Mouse (Mus musculus) c-Kit-negative CD71-positive TER-119-positive erythroid progenitor cells, embryonic 14.5 days (primary cell): ENCODE measurements around the gene Chd5.

ENCODE experiments used
- DNase-seq: peaks from one replicate; pipeline ENCODE4 v3.0.0-alpha.2; 2013; ENCODE audit warnings: low read depth, low spot score

Gene Chd5

DNA sequence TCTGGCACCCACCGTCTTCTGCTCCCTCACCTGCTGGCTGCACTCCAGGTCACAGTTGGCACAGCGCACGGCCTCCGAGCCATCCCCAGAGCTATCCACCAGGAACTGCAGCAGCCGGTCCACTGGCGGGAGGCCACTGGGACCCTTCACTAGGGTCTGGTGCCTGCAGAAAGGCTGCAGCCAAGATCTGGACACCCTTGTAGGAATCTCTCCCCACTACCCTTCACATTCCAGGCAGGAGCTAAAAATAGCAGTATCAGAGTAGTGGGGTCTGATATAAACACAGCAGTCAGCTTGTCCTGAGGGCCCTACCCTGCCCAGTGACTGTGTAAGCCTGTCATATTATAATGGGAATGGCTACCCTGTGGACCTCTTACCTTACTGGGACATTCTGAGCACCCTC is 20.8 kb upstream of the Chd5 start:
- no peak for DNase-seq

DNA sequence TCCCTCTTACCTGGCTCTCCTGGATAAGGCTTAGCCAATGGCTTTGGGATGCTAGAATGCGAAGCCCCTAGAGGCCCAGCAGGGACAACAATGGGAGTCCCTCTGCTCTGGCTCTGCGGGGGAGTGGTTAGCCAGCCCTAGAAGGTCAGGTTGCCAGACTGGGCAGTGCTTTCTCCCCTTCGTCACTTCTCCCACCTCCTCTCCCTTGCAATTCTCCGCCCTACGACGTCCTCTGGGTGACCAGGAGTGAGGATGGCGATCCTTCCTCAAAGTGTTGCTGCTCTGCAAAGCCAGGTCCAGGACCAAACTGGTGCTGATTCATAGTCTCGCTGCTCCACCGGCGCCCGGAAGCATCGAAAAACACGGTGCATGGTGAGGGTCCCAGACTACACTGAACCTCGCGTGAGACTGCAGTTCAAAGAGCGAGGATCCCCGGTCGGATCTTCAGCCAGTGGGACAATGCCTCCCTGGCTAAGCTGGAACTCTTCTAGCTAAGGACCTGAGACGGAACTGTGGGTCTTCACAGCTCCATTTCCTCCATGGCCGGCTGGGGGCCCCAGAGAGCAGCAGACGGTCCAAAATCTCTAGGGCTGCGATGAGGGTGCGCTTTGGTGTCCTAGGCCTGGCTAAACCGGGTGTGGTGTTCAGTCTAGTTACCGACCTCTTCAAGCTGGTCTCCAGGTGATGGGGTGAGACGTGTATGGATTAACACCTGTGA is 19.8 kb upstream of the Chd5 start, which contains the start of gene Rnf207:
TSS of gene Rnf207 (minus strand) at position 477 of the 718 bp plus-strand sequence.
- DNase-seq: no peak

DNA sequence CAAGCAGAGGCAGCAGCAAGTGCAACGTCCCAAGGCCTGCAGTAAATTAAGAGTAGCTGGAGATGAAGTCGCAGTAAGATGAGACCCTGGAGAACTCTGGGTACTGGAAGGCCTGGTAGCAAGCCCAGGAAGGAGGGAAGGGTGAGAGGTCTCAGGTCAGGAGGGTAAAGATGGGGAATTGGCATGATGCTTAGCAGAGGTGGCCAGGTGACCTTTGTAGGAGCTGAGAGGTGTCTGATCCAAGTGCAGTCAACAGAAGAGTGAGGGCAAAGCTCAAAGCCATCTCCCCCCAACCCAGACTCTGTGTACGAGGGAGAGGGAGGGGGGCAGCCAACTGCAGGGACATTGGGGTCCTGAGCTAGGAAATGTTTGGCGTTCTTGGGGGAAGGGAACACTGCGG is 17.0 kb upstream of the Chd5 start:
- DNase-seq: no peak

DNA sequence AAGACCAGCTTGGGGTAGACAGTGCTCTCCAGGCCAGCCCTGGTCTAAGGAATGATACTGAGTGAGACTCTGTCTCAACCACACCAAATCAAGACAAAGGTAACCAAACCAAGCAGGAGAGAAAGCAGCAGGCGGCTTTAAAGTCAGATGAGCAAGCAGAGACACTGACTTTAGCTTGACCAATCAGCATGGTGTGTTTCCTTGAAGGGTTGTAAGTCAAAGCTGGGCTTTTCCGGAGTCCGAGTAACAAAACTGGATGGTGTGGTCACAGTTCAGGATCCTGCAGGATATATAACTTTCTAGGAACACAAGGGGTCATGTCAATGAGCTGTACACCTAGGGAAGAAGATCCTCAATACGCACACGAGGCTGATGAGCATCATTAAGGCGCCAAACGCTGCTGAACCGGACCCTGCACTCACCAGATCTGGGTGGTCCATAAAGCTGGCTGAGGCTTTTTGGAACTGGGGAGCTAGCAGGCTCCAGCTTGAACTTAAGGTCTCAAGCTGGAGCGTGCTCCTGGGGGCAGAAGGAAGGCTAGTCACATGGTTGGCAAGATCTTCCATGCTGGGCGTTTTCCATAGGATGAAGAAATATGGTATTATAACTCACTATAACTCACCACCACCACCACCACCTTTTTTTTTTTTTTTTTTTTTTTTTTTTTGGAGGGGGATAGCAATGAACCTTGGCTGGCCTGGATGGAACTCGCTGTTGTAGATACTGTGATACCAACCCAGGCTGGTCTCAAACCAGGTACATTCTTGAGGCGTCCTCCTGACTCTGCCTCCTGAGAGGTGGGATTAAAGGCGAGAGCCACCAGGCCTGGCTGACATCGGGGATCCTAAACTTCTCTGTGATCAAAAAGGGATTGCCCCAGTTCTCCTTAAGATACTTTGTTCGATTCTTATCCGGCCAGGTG is 13.5 kb upstream of the Chd5 start:
- no peak for DNase-seq

DNA sequence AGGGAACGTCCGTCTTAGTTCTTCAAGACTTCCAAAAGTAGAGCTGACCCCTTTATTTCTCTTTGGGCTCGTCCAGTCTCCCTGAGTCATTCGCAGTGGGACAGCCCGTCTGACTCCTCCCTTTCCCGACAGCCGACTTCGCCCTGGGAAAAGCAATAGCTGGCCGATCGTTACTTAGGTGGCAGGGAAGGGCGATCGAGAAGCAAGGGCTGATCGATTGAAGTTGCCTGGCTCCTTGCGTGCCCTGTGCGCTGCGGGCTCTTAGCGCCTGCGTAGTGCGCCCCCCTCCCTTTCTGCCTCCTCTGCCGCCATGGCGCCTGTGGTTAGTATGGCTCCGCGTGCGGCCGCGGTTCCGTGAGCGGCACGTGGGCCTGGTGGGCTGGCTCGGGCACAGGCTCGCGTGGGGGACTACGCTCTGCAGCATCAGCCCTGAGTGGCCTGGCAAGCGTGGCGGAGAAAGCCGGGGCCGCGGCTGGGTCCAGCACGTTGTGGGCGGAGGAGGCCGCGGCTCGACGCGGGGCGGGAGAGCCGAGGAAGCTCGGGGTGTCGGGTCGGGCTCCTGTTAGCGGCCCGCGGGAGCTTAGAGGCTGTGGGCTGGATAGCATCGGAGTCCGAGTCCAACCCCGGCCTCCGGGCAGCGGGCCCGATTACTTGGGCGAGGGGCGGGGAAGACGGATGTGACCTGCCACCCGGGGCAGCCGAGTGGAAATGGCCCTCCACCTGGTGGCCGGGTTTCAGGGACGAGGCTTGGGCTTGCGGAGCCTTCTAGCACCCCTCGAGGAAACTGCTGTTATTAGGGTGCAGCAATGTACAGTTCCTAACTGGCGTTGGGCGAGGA is 12.7 kb upstream of the Chd5 start, which contains the start of gene Rpl22:
TSS of gene Rpl22 (plus strand) at position 169 of the 838 bp plus-strand sequence.
- peak; percentile 90 for DNase-seq

DNA sequence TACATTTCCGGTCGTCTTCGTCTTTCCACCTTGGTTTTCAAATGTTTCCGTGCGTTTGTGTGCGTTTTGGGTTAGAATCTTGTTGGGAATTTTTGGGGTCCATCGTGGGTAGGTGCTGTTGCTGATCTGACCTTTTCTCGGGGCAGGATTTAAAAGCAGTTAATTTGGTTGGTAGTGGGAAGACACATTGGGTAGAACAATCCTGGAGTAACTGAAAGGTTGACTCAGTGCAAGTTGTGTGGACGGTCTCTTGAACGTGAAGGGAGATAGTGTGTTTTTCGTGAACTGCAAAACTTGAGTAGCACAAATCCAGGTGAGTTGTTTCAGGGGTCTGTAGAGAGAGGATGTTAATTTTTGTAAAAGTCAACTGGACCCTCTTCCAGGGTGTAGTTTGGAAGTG is 11.9 kb upstream of the Chd5 start:
- DNase-seq: no peak

DNA sequence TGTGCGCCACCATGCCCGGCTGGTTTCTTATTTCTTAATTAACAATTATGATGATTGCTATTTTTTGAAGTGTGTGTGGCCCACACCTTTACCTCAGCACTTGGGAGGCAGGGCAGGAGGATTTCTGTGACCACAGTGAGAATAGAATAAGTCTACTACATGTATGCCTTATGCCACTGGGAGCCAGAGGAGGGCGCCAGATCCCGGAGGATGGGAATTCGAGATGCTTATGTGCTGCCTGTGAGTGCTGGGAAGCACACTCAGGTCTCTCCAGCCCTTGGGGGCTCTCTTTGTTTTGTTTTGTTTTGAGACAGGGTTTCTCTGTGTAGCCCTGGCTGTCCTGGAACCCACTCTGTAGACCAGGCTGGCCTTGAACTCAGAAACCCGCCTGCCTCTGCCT is 9.8 kb upstream of the Chd5 start:
- no peak for DNase-seq

DNA sequence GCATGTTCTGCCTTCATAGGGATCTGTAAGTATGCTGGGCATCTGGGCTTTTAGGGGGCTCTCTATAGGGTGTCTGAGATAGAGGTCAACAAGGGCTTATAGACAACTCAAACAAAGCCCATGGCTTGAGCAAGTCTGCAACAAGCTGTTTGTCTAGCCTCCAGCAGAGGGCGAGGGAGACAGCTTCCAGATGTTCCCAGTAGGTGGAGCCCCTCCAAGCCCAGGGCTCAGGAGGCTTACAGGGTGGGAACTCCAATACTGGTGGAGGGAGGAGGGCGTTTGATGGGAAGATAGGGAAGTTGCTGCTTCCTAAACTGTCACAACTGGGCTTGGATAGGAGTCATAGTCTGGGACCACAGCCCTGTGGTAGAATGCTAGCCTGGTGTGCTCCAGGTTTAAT is 5.5 kb upstream of the Chd5 start:
- no peak for DNase-seq

DNA sequence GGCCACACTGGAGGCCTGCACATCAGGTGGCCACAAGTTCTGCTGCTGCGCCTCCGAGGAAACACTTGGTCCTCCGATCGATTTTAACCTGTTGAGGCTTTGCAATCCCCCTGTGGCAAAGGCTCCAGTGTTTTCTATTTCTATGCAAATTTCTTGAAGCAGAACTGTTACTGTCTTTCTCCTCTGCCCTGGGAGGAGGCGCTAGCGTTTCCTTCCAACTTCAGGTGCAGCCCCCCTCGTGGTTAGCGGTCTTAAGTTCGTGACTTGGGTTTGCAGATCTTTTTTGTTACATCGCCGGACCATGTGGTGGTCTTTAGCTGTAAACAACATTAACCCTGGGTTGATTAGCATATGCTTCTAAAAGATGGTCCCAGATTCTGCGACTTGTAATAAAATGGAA is 4.9 kb upstream of the Chd5 start:
- no peak for DNase-seq

DNA sequence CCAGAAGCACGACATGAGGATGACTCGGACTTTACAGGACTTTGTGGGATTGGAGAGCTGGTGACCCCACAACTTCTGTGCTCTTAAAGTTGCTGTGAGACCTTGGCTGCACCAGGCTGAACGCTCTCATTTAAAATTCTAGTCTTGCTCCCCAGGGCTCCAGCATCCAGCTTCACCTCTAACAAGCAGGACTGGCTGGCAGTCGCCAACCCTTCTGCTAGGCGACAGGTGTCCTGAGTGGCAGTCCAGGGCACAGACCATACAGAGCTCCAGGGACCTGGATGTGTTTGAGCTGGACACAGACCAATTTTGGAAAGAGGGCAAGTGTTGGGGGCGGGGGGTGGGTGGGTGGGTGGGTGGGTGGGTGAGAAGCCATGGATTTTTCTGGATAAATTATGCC is 679 bp upstream of the Chd5 start:
- no peak for DNase-seq

DNA sequence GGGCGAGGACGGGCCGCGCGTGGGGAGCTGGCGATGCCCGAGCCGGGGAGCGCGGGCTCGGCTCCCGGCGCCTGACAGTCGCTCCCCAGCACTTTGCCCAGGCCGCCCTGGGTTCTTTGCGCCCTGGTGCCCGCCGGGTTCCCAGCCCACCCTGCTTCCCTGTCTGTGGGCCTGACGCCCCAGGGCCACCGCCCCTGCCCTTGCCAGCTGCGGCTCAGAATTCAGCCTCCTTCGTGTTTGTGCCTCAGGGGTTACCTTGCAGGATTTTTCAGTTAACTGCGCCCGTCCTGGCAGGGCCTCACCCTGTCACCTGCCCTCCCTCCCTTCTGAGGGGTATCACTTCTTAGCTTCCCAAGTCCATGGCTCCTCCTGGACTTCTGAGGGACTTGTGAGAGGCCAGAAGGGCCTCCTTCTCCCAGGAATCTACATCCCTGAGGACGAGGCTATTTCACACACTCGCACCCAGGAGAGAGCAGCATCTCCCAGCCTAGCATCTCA is 891 bp downstream of the Chd5 start:
- DNase-seq: no peak

DNA sequence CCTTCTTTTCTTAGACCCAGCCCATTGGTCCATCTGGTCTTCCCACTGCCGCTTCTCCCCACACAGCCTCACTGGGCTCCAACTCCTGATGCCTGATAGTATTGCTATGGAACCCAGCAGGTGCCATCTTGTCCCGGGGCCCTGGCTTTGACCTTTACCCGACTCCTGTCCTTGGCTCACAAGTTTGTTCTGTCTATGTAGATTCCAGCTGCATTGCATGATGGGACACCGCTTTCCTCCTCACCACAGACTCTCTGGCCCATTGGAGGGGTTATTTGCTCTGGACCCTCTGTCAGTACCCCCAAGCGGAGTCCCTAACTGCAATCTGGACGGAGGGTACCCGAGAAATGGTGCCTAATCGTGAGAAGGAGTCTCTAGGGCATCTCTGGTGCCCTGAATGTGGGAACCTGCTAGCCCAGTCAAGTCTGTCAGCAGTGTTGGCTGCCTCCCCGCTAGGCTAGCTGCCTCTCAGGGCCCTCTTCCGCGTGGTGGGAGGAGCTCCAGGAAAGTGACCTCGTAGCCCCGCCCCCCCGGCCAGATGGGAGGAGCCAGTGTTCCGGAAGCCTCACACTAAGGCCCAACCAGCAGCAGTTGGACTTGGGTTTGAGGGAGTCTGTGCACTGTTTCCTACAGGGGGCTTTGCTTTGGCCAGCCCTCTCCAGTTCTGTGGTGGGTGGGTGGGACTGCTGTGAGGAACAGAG is 2.3 kb downstream of the Chd5 start:
- DNase-seq: no peak

DNA sequence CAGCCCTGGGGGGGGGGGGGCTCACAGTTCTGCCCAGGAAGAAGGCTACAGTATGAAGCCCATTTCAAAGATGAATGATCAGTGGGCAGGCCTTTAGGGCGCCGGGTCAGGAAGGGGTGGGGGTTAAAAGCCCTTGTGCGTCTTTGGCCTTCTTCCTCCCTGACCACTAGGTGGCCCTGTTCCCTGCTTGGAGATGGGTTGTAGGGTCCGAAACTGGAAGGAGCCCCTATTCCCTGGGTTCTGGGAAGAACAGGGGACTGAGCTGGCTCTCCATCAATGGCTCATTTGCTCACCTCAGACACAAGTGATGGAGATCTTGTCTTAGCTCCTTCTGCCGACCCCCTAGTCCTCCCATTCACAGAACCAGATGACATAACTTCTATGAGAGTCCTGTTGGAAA is 4.8 kb downstream of the Chd5 start:
- DNase-seq: no peak

DNA sequence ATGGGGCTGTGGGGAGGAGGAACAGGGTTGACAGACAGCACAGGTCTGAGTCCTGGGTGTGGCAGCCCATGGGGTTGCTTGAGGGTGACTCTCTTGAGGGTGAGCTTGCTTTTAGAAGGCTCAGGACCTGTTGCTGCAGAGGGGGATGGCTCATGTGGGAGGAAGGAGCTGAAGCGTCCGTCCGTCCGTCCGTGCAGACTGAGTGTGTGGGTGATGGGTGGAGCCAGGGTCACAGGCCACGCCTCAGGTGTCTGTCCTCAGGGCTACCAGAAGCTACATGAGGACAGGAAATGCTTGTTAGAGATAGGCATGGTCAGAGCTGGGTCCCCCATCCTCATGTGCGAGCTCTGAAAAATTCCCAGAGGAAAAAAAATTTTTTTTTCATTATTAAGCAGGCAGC is 6.2 kb downstream of the Chd5 start:
- no peak for DNase-seq

DNA sequence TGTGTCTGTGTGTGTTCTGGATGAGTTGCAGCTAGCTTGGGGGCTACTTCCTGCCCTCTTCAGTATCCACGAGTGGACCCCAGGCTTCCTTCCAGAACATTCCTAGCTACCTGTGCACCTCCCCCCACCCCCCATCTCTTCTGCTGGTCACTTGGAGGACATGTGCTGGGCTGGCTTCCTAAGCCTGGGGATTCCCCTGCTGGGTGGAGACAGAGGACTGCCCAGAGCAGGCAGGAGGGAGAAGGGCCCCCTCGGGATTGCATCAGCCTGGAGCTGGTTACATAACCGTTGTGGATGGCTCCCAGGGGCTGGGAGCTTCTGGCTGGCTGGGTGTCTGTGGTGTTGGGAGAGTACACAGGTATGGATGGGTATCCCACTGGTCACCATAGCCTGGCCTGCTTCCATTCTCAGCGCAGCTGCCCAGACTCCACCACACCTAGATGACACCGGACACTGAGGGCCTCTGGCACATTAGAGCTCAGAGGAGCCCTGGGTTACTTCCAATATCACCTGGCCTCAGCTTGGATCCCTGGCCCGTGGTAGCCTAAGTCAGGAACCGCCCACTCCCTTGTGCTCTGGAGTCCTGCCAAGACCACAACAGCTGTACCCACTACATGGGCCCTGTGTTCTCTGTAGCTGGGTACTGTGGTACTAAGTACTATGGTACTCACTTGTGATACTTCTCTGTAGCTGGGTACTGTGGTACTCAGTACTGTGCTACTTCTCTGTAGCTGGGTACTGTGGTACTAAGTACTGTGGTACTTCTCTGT is 6.9 kb downstream of the Chd5 start:
- no peak for DNase-seq

DNA sequence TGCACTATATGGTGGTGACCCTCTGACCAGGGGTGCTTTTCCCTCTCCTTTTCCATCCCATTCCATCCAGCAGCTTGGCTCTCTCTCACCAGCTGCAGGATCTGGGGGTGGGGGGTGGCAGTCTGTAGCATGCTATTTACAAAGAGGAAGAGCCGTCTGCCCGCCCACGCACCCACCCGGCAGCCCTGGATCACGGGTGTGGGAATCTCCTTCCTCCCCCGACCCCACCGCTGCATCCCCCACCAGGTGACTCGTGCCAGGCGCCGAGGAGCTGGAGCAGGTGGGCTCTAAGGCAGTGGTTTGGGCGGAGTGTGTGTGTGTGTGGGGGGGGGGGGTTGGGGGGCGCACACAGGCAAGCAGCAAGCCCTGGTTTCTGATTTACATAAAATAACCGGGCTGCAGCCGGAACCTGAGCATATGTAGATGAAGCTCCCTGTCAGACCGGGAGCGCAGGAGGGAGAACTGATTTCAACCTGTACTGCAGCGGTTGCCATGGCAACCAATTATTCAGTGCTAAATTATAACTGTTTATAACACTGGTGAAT is 11.5 kb downstream of the Chd5 start:
- DNase-seq: no peak

DNA sequence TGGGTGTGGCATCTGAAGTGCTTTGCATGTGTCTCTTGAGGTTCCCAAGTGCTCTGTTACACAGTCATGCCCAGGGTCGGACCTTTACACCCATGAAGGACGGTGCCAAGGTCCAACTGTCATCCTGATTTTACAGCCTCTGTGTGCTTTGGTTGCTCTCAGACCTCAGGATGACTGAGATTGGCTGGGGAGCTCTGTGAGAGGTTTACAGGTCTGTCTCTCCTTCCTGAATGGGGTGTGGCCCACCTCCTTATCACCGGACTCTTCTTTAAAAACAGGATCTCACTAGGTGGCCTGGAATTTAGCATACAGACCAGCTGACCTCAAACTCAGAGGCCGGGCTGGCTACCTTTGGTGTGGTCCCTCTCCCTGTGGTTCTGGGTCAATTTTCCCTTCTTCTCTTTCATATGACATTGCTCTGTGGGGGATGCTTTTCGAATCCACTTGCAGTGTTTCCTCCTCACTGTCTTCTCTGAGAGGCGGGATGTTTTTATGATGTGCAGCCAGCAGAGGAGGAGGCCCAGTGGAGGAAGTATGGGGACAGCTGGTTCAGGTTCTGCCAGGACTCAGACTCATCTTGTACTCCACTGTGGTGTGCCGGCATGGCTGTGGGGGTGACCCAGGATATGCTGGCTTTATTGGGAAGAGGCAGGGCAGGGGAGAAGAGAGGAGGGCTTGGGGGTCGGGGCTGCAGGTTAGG is 12.4 kb downstream of the Chd5 start:
- DNase-seq: no peak

DNA sequence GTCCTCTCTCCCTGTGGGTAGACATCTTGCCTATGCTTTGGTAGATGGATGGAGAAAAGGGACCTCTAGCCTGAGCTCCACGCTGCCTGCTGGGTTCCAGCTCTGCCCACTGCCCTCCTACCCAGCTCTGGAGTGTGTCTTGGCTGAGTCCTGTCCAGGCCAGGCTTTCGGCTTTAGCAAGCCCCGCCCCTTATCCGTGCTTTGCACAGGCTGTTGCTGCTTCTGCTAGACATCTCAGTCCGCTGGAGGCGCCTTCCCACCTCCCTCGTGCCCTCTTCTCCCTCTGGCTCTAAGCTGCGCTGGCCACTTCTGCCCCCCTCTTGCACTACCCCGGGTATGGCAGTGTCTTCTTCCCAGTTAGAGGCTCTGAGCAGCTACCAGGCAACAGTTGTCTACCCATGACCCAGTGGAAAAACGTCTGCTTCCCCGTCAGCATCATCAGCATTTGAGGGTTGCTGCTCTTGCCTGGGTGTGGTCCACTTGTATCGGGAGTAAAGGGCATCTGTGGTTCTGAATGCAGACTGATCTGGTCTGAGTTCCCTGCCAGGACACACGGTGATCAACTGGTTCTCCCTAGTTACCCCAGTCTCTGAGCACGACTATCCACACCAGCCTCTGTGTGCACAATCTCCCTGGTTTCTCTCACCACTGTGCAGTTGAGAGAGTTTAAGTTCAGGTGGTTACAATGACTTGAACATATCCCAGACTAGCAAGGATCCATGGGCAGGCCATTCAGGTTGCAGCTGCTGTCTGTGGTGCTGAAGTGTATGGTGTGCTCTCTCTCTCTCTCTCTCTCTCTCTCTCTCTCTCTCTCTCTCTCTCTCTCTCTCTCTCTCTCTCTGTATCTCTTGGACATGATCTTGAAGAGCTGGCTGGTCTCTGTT is 13.2 kb downstream of the Chd5 start:
- no peak for DNase-seq
